Mouse (Mus musculus) bone marrow, adult 2 months (tissue): ENCODE measurements around the gene Zfp280d. TPM values are rescaled to one million over a fixed set of nuclear protein-coding genes. Genes with fewer than 3 reads are reported as not detected.

Source experiments
- H3K27ac ChIP-seq: fragments of 200-500 bp; 2 replicates; pipeline ENCODE4 v1.5.1; 2012; ENCODE audit warnings: low read depth, mild to moderate bottlenecking, control low read depth, inconsistent platforms, low read length; ENCODE audit not compliant: control insufficient read depth, poor library complexity, insufficient read depth
- H3K4me1 ChIP-seq: fragments of 200-500 bp; 2 replicates; pipeline ENCODE4 v1.6.1; 2011; ENCODE audit warnings: low read length; ENCODE audit not compliant: control insufficient read depth, insufficient read depth
- H3K4me3 ChIP-seq: fragments of 200-500 bp; replicated peaks from 2 replicates; pipeline ENCODE3; 2011; ENCODE audit warnings: mild to moderate bottlenecking, low read depth, low read length, control low read depth; ENCODE audit not compliant: control insufficient read depth
- CTCF ChIP-seq: fragments of 200-500 bp; IDR thresholded peaks from 2 replicates; pipeline ENCODE4 v1.5.1; 2011; ENCODE audit warnings: low read length, control low read depth; ENCODE audit not compliant: control insufficient read depth, insufficient read depth
- POLR2A ChIP-seq: fragments of 200-500 bp; IDR thresholded peaks from 2 replicates; pipeline ENCODE4 v1.6.1; 2011; ENCODE audit warnings: low read depth, mild to moderate bottlenecking, control low read depth, low read length, borderline replicate concordance; ENCODE audit not compliant: control insufficient read depth
- WGBS: fragments of 180-500 bp; shearing (Covaris S2); methylation state at CpG from one replicate; pipeline ENCODE4 v1.1.7; 2018; 5-methylcytosine and 5-hydroxymethylcytosine counted together
- polyA plus RNA-seq: library from polyadenylated mRNA; stranded (reverse); fragments of >200 nt; gene quantifications from 2 replicates; pipeline ENCODE4 v1.2.4, GENCODE M21; 2011; ENCODE audit warnings: low replicate concordance; ENCODE audit not compliant: missing spikeins, insufficient read depth, insufficient read length

Zfp280d gene
- polyA plus RNA-seq, result 33.7 and 36.4 TPM in 2 replicates

GRCm38 (mm10) chr9:72274677-72275076 is at the start of gene Zfp280d:
Zfp280d (plus strand) TSS chr9:72274860.
- Histone ChIP-seq H3K4me1 (no peaks in the 10 kb centered on the region; the same call in 1 of the 2 replicates), H3K4me3 (peak within 1 kb of the TSS; percentile 86), H3K27ac (peak within 1 kb of the TSS; percentile 97)
- TF ChIP-seq POLR2A (peak; percentile 87; the same call in 1 of the 2 replicates), CTCF (no peak)
- 2% methylated on average over 53 of the region's 57 CpGs for WGBS

DNA sequence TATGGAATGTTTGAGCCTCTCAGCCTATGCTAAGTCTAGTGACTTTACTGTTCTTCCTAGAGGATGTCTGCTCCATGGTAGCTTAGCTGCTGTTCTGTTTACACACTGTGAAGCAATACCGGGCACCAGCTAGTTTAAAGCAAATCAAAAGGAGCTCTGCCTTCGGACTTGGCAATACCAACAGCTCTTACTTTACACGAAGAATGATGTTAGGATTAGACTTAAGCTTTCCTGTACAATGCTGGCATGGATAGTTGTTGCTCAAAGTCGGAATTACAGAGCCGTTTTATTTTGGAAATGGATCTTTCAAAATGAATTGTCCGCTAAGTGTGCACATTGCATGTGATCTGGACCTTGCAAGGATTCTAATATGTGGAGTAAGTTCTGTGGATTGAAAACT is 48.1 kb upstream of the Zfp280d start:
- TF ChIP-seq POLR2A (no peak), CTCF (no peak)
- WGBS, result 80% methylated on average over 6 of the region's 6 CpGs
- Histone ChIP-seq H3K27ac (no peak overlapping the region), H3K4me1 (no peaks in the 10 kb centered on the region; the same call in 1 of the 2 replicates), H3K4me3 (no peak overlapping the region)

DNA sequence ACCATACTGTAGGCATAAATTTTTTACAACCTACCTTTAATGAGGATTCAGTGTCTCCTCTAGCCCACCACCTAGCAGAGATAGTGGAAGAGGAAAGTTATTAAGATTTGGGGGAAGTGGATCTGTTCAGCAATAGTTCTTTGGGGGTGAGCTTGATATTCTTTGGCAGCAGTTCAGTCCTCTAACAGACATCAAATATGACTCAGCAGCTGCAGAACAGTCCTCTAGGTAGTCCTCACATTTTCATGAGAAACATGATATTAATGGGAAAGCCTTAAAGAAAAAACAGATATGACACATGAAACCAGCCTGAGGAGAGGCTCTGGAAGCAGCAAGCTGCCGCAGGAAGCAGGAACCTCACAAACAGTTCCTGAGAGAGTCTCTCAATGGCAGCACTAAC is 22.0 kb upstream of the Zfp280d start:
- 65% methylated on average over 1 of the region's 1 CpGs for WGBS

DNA sequence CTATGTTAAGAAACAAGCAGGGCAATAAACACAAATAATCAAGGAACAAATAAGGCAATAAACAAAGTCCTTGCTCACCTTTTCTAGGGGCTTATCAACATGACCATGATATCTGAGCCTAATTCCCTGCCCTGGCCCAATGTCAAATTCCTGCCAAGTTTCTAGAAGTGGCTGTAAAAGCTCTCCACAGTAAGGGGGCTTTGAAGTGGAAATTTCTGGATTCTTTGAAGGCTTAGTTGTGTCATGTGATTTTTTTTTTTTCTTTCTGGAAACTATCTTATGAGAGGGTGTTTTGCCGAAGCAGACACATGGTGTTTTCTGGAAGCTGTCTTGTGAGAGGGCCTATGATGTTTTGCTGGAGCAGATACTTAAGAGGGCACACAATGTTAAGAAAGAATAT is 19.4 kb upstream of the Zfp280d start:
- TF ChIP-seq CTCF, result no peak
- TF ChIP-seq POLR2A, result no peak
- no peaks in the 10 kb centered on the region for H3K4me1 ChIP-seq
- H3K4me3 ChIP-seq, result no peak overlapping the region
- H3K27ac ChIP-seq, result no peak overlapping the region
- whole genome bisulfite sequencing, result 79% methylated on average over 1 of the region's 1 CpGs

More for the DNA sequence above, 22.0 kb upstream of the Zfp280d start:
- no peak overlapping the region for H3K27ac ChIP-seq
- H3K4me3 ChIP-seq, result no peak overlapping the region
- no peaks in the 10 kb centered on the region for H3K4me1 ChIP-seq
- no peak for TF ChIP-seq POLR2A
- no peak for TF ChIP-seq CTCF

DNA sequence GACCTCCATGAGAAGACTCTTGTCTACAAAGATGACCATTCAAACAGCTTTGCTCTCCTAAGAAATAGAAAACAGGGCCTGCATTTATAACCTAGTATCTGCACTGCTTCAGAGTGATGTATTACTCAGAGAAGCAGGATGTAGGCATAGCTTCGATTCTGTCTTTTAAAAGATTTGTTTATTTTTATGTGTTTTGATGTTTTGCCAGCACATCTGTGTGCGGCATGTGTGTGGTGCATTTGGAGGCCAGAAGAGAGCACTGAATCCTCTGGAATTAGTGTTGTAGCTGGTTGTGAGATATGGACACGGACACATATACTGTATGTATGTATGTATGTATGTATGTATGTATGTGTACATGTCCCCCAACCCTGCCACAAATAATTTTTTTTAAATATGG is 18.0 kb upstream of the Zfp280d start:
- Histone ChIP-seq H3K27ac (no peak overlapping the region), H3K4me3 (no peak overlapping the region), H3K4me1 (no peaks in the 10 kb centered on the region)
- 83% methylated on average over 3 of the region's 3 CpGs for WGBS
- TF ChIP-seq CTCF, result no peak
- no peak for TF ChIP-seq POLR2A

- TF ChIP-seq POLR2A, result no peak
- TF ChIP-seq CTCF, result no peak
- Histone ChIP-seq H3K4me1 (no peaks in the 10 kb centered on the region), H3K4me3 (no peak overlapping the region), H3K27ac (no peak overlapping the region)
- 27% methylated on average over 6 of the region's 7 CpGs for WGBS
These were observed 14.3 kb upstream of the Zfp280d start for GRCm38 (mm10) chr9:72260337-72260736.

DNA sequence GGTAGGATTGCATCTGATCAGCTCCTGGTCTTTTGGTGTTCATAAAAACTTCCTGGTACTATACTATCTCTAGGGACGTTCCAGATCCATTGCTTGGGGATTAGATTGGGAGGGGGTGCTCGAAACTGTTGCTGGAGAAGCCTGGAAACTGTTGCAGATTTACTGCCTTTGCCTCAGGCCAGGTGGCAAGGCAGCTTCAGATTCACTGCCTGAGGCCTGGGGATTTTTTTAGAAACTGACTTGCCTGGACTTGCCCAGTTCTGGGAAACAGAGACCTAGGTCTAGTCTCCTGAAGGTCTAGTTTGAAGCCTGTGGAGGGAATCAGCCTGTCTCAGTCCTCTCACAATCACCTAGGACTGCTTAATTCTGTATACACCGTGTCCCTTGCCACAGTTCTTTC is 9.8 kb upstream of the Zfp280d start:
- WGBS, result 70% methylated on average over 3 of the region's 3 CpGs
- Histone ChIP-seq H3K4me3 (no peak overlapping the region), H3K27ac (no peak overlapping the region), H3K4me1 (no peaks in the 10 kb centered on the region)
- TF ChIP-seq CTCF, result no peak
- no peak for TF ChIP-seq POLR2A

GRCm38 (mm10) chr9:72270146-72270545 is 4.5 kb upstream of the Zfp280d start:
- Histone ChIP-seq H3K4me1 (no peaks in the 10 kb centered on the region; the same call in 1 of the 2 replicates), H3K4me3 (no peak overlapping the region), H3K27ac (no peak overlapping the region)
- TF ChIP-seq POLR2A (no peak), CTCF (no peak)
- WGBS, result 94% methylated on average over 1 of the region's 1 CpGs

- TF ChIP-seq CTCF (no peak), POLR2A (no peak)
- WGBS, result 89% methylated on average over 7 of the region's 7 CpGs
- no peaks in the 10 kb centered on the region; the same call in 1 of the 2 replicates for H3K4me1 ChIP-seq
These were observed 832 bp upstream of the Zfp280d start for GRCm38 (mm10) chr9:72273646-72274410.

More at GRCm38 (mm10) chr9:72273646-72274410, 832 bp upstream of the Zfp280d start:
- no peak overlapping the region for H3K4me3 ChIP-seq
- no peak overlapping the region for H3K27ac ChIP-seq
